Mouse (Mus musculus) megakaryocyte, embryonic 14.5 days (primary cell): ENCODE measurements at regions not wholly inside any gene's neighbourhood (a gene's known extent, or its start where the extent isn't known, plus 50 kb on each side); places are given as distances from the start of the nearest gene placed in this dataset.

Experiments
- FLI1 ChIP-seq: IDR thresholded peaks from 2 replicates; pipeline ENCODE4 v1.6.1; 2012; ENCODE audit warnings: low read length, inconsistent platforms, mixed read lengths
- GATA1 ChIP-seq: IDR thresholded peaks from 3 replicates; pipeline ENCODE4 v1.6.1; 2012; ENCODE audit warnings: mixed read lengths, low read length, inconsistent platforms, borderline replicate concordance

- TF ChIP-seq GATA1 (no peak), FLI1 (no peak)
Observed at GRCm38 (mm10) chr3:81771812-81772211, 160.6 kb upstream of the Ctso start.
